Mouse (Mus musculus) limb, embryonic 10.5 days (tissue): Measurements from ENCODE around the gene Fcnb. TPM values are rescaled to one million over a fixed set of nuclear protein-coding genes. Genes with fewer than 3 reads are reported as not detected.

Experiments used
- DNase-seq: peaks from one replicate; pipeline ENCODE4 v3.0.0-alpha.2; 2017; ENCODE audit warnings: low spot score
- H3K27ac ChIP-seq: fragments of 300-500 bp; sonication (generic); 2 replicates; pipeline ENCODE4 v1.5.1; 2016; ENCODE audit warnings: mild to moderate bottlenecking
- H3K27me3 ChIP-seq: fragments of 300-500 bp; sonication (generic); 2 replicates; pipeline ENCODE4 v1.6.1; 2016; ENCODE audit warnings: low read depth, mild to moderate bottlenecking; ENCODE audit not compliant: poor library complexity, severe bottlenecking
- H3K36me3 ChIP-seq: fragments of 300-500 bp; sonication (generic); 2 replicates; pipeline ENCODE4 v1.6.1; 2016; ENCODE audit warnings: mild to moderate bottlenecking, moderate library complexity
- H3K4me1 ChIP-seq: fragments of 300-500 bp; sonication (generic); 2 replicates; pipeline ENCODE4 v1.6.1; 2016
- H3K4me3 ChIP-seq: fragments of 300-500 bp; sonication (generic); 2 replicates; pipeline ENCODE4 v1.5.1; 2016; ENCODE audit warnings: mild to moderate bottlenecking, moderate library complexity
- H3K9me3 ChIP-seq: fragments of 300-500 bp; sonication (generic); replicated peaks from 2 replicates; pipeline ENCODE4 v1.6.1; 2016; ENCODE audit warnings: mild to moderate bottlenecking
- WGBS: fragments of 180-500 bp; shearing (Covaris S2); methylation state at CpG from one replicate; pipeline ENCODE4 v1.1.7; 2016; 5-methylcytosine and 5-hydroxymethylcytosine counted together
- polyA plus RNA-seq: library from polyadenylated mRNA; unstranded; fragments of >200 nt; fragmentation: Nextera tagmentation; extraction: Ambion mirVana; gene quantifications from 2 replicates; pipeline ENCODE4 v1.2.1, GENCODE M21; 2016

Fcnb gene
- polyA plus RNA-seq, 1 experiment from 2014 or later: 0.19 TPM

- Histone ChIP-seq H3K27ac (no peak overlapping the region), H3K9me3 (no peaks in the 10 kb centered on the region), H3K4me3 (no peak overlapping the region), H3K4me1 (peaks cover 2% of the 10 kb centered on the region; the same call in 1 of the 2 replicates), H3K27me3 (no peaks in the 10 kb centered on the region), H3K36me3 (no peaks in the 10 kb centered on the region)
- 77% methylated on average over 5 of the region's 5 CpGs for WGBS
- no peak for DNase-seq
Measured at GRCm38 (mm10) chr2:28066686-28067085, 18.0 kb downstream of the Fcnb start.

- Histone ChIP-seq H3K4me1 (peaks cover 2% of the 10 kb centered on the region; the same call in 1 of the 2 replicates), H3K36me3 (no peaks in the 10 kb centered on the region), H3K9me3 (no peaks in the 10 kb centered on the region), H3K4me3 (no peak overlapping the region), H3K27ac (no peak overlapping the region), H3K27me3 (no peaks in the 10 kb centered on the region)
- 88% methylated on average over 5 of the region's 5 CpGs for WGBS
- DNase-seq: no peak
Measured at GRCm38 (mm10) chr2:28065081-28065651, 19.5 kb downstream of the Fcnb start.

- no peak overlapping the region for H3K27ac ChIP-seq
- WGBS: 86% methylated on average over 7 of the region's 7 CpGs
- no peak for DNase-seq
Measured at GRCm38 (mm10) chr2:28064339-28065080, 20.2 kb downstream of the Fcnb start.

GRCm38 (mm10) chr2:28063711-28064338 is 20.9 kb downstream of the Fcnb start:
- H3K4me1 ChIP-seq: peaks cover 2% of the 10 kb centered on the region; the same call in 1 of the 2 replicates
- DNase-seq: no peak
- no peaks in the 10 kb centered on the region for H3K36me3 ChIP-seq
- H3K27me3 ChIP-seq: no peaks in the 10 kb centered on the region
- no peaks in the 10 kb centered on the region for H3K9me3 ChIP-seq
- no peak overlapping the region for H3K27ac ChIP-seq
- H3K4me3 ChIP-seq: no peak overlapping the region
- WGBS: 93% methylated on average over 4 of the region's 4 CpGs

More at GRCm38 (mm10) chr2:28064339-28065080, 20.2 kb downstream of the Fcnb start:
- Histone ChIP-seq H3K27me3 (no peaks in the 10 kb centered on the region), H3K36me3 (no peaks in the 10 kb centered on the region), H3K9me3 (no peaks in the 10 kb centered on the region), H3K4me1 (peaks cover 2% of the 10 kb centered on the region; the same call in 1 of the 2 replicates), H3K4me3 (no peak overlapping the region)

GRCm38 (mm10) chr2:28059922-28060321 is 24.8 kb downstream of the Fcnb start:
- Histone ChIP-seq H3K36me3 (no peaks in the 10 kb centered on the region), H3K27ac (no peak overlapping the region), H3K27me3 (no peaks in the 10 kb centered on the region), H3K9me3 (no peaks in the 10 kb centered on the region), H3K4me3 (no peak overlapping the region), H3K4me1 (no peaks in the 10 kb centered on the region; the same call in 1 of the 2 replicates)
- no peak for DNase-seq
- WGBS: 100% methylated on average over 1 of the region's 1 CpGs

GRCm38 (mm10) chr2:28047092-28047491 is 37.6 kb downstream of the Fcnb start:
- 79% methylated on average over 7 of the region's 7 CpGs for WGBS
- Histone ChIP-seq H3K4me1 (0 out of 2 replicates have a peak, but pooled peaks cover 3% of the 10 kb centered on the region), H3K36me3 (no peaks in the 10 kb centered on the region), H3K4me3 (no peak overlapping the region), H3K27me3 (no peaks in the 10 kb centered on the region), H3K27ac (no peak overlapping the region), H3K9me3 (no peaks in the 10 kb centered on the region)
- no peak for DNase-seq

GRCm38 (mm10) chr2:28046311-28046710 is 38.4 kb downstream of the Fcnb start:
- Histone ChIP-seq H3K9me3 (no peaks in the 10 kb centered on the region), H3K4me1 (0 out of 2 replicates have a peak, but pooled peaks cover 3% of the 10 kb centered on the region), H3K36me3 (no peaks in the 10 kb centered on the region), H3K4me3 (no peak overlapping the region), H3K27me3 (no peaks in the 10 kb centered on the region), H3K27ac (no peak overlapping the region)
- no peak for DNase-seq
- 75% methylated on average over 6 of the region's 6 CpGs for WGBS

GRCm38 (mm10) chr2:28044920-28045598 is 39.6 kb downstream of the Fcnb start:
- H3K9me3 ChIP-seq: no peaks in the 10 kb centered on the region
- 89% methylated on average over 9 of the region's 9 CpGs for WGBS

GRCm38 (mm10) chr2:28040466-28040865 is 44.2 kb downstream of the Fcnb start:
- WGBS: 100% methylated on average over 1 of the region's 1 CpGs
- DNase-seq: no peak
- Histone ChIP-seq H3K36me3 (peaks cover 19% of the 10 kb centered on the region; the same call in 1 of the 2 replicates), H3K9me3 (no peaks in the 10 kb centered on the region), H3K27ac (no peak overlapping the region), H3K4me3 (no peak overlapping the region), H3K27me3 (no peaks in the 10 kb centered on the region), H3K4me1 (0 out of 2 replicates have a peak, but pooled peaks cover 3% of the 10 kb centered on the region)

More at GRCm38 (mm10) chr2:28044920-28045598, 39.6 kb downstream of the Fcnb start:
- Histone ChIP-seq H3K27ac (no peak overlapping the region), H3K4me1 (0 out of 2 replicates have a peak, but pooled peaks cover 3% of the 10 kb centered on the region), H3K36me3 (no peaks in the 10 kb centered on the region), H3K27me3 (no peaks in the 10 kb centered on the region), H3K4me3 (no peak overlapping the region)
- no peak for DNase-seq

- no peak overlapping the region for H3K27ac ChIP-seq
- 93% methylated on average over 10 of the region's 10 CpGs for WGBS
Measured at GRCm38 (mm10) chr2:28039647-28040325, 44.9 kb downstream of the Fcnb start.

GRCm38 (mm10) chr2:28038391-28039096 is 46.1 kb downstream of the Fcnb start:
- H3K4me1 ChIP-seq: peaks cover 7% of the 10 kb centered on the region; the same call in 1 of the 2 replicates
- 84% methylated on average over 14 of the region's 14 CpGs for WGBS
- no peaks in the 10 kb centered on the region for H3K27me3 ChIP-seq
- H3K4me3 ChIP-seq: no peak overlapping the region
- peaks cover 21% of the 10 kb centered on the region; the same call in 1 of the 2 replicates for H3K36me3 ChIP-seq
- H3K27ac ChIP-seq: no peak overlapping the region
- DNase-seq: no peak
- no peaks in the 10 kb centered on the region for H3K9me3 ChIP-seq

More at GRCm38 (mm10) chr2:28039647-28040325, 44.9 kb downstream of the Fcnb start:
- no peak overlapping the region for H3K4me3 ChIP-seq
- DNase-seq: no peak
- 0 out of 2 replicates have a peak, but pooled peaks cover 3% of the 10 kb centered on the region for H3K4me1 ChIP-seq
- H3K36me3 ChIP-seq: peaks cover 21% of the 10 kb centered on the region; the same call in 1 of the 2 replicates
- no peaks in the 10 kb centered on the region for H3K27me3 ChIP-seq
- H3K9me3 ChIP-seq: no peaks in the 10 kb centered on the region
